Mouse (Mus musculus) midbrain, embryonic 14.5 days (tissue): ENCODE data around the gene Serpinb6a. TPM values are rescaled to one million over a fixed set of nuclear protein-coding genes. Genes with fewer than 3 reads are reported as not detected.
"Not testable (repeated sequence)": the region's sequence is repeated elsewhere in the genome, so short reads cannot be mapped to it uniquely, and the experiment has no call there.

Source experiments
- ATAC-seq: fragments of 200-750 bp; cut with Nextera tagmentation; 2 replicates; pipeline ENCODE4 v1.8.0; 2017; ENCODE audit warnings: moderate number of reproducible peaks, moderate library complexity; ENCODE audit not compliant: low FRiP score, low TSS enrichment
- DNase-seq: peaks from one replicate; pipeline ENCODE4 v3.0.0-alpha.2; 2015
- H3K27ac ChIP-seq: fragments of 300-500 bp; sonication (generic); replicated peaks from 2 replicates; pipeline ENCODE4 v1.5.1; 2014; ENCODE audit warnings: mild to moderate bottlenecking, low read depth, low read length, moderate library complexity
- H3K27me3 ChIP-seq: fragments of 300-500 bp; sonication (generic); 2 replicates; pipeline ENCODE4 v1.6.1; 2014; ENCODE audit warnings: low read length, control low read depth, mixed read lengths; ENCODE audit not compliant: control insufficient read depth, insufficient read depth
- H3K36me3 ChIP-seq: fragments of 300-500 bp; sonication (generic); 2 replicates; pipeline ENCODE4 v1.6.1; 2014; ENCODE audit warnings: low read length, control low read depth; ENCODE audit not compliant: control insufficient read depth, insufficient read depth
- H3K4me1 ChIP-seq: fragments of 300-500 bp; sonication (generic); 2 replicates; pipeline ENCODE4 v1.6.1; 2014; ENCODE audit warnings: mild to moderate bottlenecking, antibody characterized with exemption, low read length, control low read depth; ENCODE audit not compliant: control insufficient read depth, insufficient read depth
- H3K4me2 ChIP-seq: fragments of 300-500 bp; sonication (generic); 2 replicates; pipeline ENCODE4 v1.6.1; 2014; ENCODE audit warnings: mild to moderate bottlenecking, low read length, moderate library complexity
- H3K4me3 ChIP-seq: fragments of 300-500 bp; sonication (generic); replicated peaks from 2 replicates; pipeline ENCODE4 v1.5.1; 2014; ENCODE audit warnings: low read depth, low read length
- H3K9ac ChIP-seq: fragments of 300-500 bp; sonication (generic); replicated peaks from 2 replicates; pipeline ENCODE4 v1.6.1; 2014; ENCODE audit warnings: mild to moderate bottlenecking, low read length, moderate library complexity
- H3K9me3 ChIP-seq: fragments of 300-500 bp; sonication (generic); 2 replicates; pipeline ENCODE4 v1.6.1; 2016; ENCODE audit warnings: low read length, control low read depth, mixed read lengths; ENCODE audit not compliant: control insufficient read depth
- WGBS: fragments of 180-500 bp; shearing (Covaris S2); extraction: QIAGEN DNeasy Blood & Tissue Kit; methylation state at CpG from one replicate; pipeline ENCODE4 v1.1.7; 2014; 5-methylcytosine and 5-hydroxymethylcytosine counted together
- polyA plus RNA-seq: library from polyadenylated mRNA; unstranded; fragments of >200 nt; fragmentation: Nextera tagmentation; extraction: Ambion mirVana; gene quantifications from 2 replicates; pipeline ENCODE4 v1.2.1, GENCODE M21; 2014

The Serpinb6a gene
- polyA plus RNA-seq, 1 experiment from 2014 or later = 40.0 TPM

- not testable (repeated sequence) for DNase-seq, H3K4me1 ChIP-seq, H3K27ac ChIP-seq, H3K9ac ChIP-seq, ATAC-seq, H3K27me3 ChIP-seq, H3K36me3 ChIP-seq, H3K4me2 ChIP-seq, H3K9me3 ChIP-seq, H3K4me3 ChIP-seq
These were observed 65.0 kb downstream of the Serpinb6a start for GRCm38 (mm10) chr13:33937587-33937986.

GRCm38 (mm10) chr13:33937151-33937550 is 65.4 kb downstream of the Serpinb6a start:
- WGBS = 69% methylated on average over 5 of the region's 5 CpGs
- H3K36me3 ChIP-seq = no peaks in the 10 kb centered on the region
- H3K4me2 ChIP-seq = no peak overlapping the region
- ATAC-seq = no peak
- H3K4me3 ChIP-seq = no peak overlapping the region
- H3K27ac ChIP-seq = no peak overlapping the region
- H3K4me1 ChIP-seq = peaks cover 3% of the 10 kb centered on the region
- no peak overlapping the region for H3K9ac ChIP-seq
- peak; percentile 3 for DNase-seq
- no peaks in the 10 kb centered on the region for H3K9me3 ChIP-seq
- no peaks in the 10 kb centered on the region for H3K27me3 ChIP-seq

DNA sequence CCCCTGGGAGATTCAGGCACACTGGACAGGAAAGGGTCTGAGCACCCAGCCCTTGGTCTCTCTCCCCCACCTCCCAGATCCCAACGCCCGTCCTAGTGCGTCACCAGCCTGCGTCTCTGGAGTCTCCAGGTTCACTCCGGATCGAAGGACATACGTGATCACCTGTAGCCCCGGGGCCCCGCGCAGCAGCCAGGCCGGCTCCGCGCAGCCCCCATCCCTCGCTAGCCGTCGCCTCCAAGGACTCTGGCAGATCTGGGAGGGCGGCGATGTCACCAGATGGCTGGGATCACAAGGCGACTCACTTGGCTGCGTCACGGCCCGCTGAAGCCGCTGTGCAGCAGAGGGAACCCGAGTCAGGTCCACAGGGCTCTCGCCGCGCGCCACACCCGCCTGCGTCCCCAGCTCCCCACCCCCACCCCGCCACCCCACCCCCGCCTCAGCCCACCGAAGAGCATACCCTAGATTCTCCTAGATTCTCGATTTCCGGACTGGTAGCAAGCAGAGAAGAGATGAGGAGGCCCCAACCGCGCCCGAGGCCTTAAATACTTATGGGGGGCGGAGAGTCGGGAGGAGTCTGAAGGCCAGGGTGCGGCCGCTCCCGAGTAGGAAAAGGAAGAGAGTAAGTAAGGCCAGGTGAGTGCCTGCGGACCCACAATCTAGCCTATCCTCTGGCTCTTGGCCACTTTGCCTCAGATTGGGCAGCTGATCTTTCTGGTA is 67.0 kb downstream of the Serpinb6a start:
- under 1% methylated on average over 44 of the region's 44 CpGs for WGBS
- Histone ChIP-seq H3K4me2 (peak overlapping the region; percentile 90), H3K9ac (peak overlapping the region; percentile 71), H3K9me3 (no peaks in the 10 kb centered on the region), H3K36me3 (no peaks in the 10 kb centered on the region), H3K4me3 (peak overlapping the region; percentile 48), H3K4me1 (peaks cover 3% of the 10 kb centered on the region), H3K27ac (0 out of 2 replicates have a peak overlapping the region, but pooled peaks have one; percentile 8), H3K27me3 (no peaks in the 10 kb centered on the region)
- DNase-seq (peak; percentile 62), ATAC-seq (peak; percentile 83)

DNA sequence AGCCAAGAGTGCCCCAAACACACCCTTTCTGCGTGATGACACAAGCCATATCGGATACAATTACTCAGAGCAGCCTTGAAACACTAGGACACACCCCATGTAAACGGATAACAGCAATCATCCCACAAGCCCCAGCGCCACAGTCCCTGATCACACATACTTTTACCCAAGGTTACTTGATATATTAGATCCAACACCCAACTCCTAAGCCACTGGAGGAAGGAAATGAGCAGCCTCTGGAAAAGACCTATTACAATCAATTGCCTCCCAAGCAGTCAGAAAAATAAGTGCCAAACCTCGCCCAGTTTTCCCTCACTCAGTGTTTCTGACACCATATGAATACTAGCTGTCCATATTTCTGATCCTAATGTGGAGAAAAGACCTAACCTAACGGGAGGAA is 67.9 kb downstream of the Serpinb6a start:
- 82% methylated on average over 6 of the region's 6 CpGs for WGBS
- Histone ChIP-seq H3K9ac (no peak overlapping the region), H3K4me1 (peaks cover 3% of the 10 kb centered on the region), H3K9me3 (no peaks in the 10 kb centered on the region), H3K27me3 (no peaks in the 10 kb centered on the region), H3K4me3 (no peak overlapping the region), H3K27ac (no peak overlapping the region), H3K36me3 (peaks cover 3% of the 10 kb centered on the region; the same call in 1 of the 2 replicates), H3K4me2 (peak overlapping the region; percentile 90; the same call in 1 of the 2 replicates)
- ATAC-seq (no peak), DNase-seq (peak; percentile 0)

DNA sequence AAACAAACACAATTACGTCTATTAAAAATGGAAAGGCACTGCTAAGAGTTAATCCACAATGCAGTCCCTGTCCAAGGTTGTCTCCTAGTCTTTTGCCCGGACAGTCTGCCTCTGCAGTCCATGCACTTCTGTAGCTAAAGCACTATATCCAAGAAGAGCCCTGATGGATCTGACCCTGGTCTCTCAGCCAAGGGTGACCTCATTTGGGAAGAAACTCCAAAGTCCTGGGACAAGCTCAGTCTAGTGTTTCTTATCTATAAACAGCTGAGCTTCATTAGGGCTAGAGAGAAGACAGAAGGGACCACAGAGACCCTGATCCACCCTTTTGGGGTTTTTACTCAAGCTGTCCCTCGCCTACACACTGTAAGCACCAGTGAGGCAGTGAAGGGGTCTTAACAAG is 71.7 kb downstream of the Serpinb6a start:
- Histone ChIP-seq H3K4me1 (peaks cover under 1% of the 10 kb centered on the region), H3K27ac (no peak overlapping the region), H3K9me3 (no peaks in the 10 kb centered on the region), H3K4me2 (no peak overlapping the region), H3K9ac (no peak overlapping the region), H3K27me3 (no peaks in the 10 kb centered on the region), H3K4me3 (no peak overlapping the region), H3K36me3 (peaks cover 3% of the 10 kb centered on the region; the same call in 1 of the 2 replicates)
- 92% methylated on average over 3 of the region's 3 CpGs for WGBS
- ATAC-seq (no peak), DNase-seq (no peak)

DNA sequence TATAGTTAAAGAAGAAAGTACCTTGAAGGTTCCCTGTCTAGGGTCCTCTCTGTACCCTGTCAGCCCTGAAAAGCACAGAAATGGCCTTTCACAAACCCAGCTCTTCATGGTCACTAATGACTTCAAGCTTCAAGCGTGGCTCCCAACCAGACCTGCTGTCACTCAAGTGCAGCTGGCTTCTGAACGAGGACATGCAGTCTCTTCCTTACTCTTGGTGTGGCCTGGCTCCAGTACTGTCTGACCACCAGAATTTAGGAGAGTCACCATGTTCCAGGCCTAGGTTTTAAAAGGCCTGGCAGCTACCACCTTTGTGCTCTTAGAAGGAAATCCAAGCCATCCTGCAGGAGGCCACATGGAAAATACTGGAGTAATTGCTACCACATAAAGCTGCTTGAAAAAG is 72.3 kb downstream of the Serpinb6a start:
- peaks cover 3% of the 10 kb centered on the region; the same call in 1 of the 2 replicates for H3K36me3 ChIP-seq
- H3K4me3 ChIP-seq = no peak overlapping the region
- ATAC-seq (no peak), DNase-seq (no peak)
- no peaks in the 10 kb centered on the region for H3K27me3 ChIP-seq
- H3K9me3 ChIP-seq = no peaks in the 10 kb centered on the region
- H3K4me2 ChIP-seq = no peak overlapping the region
- no peak overlapping the region for H3K9ac ChIP-seq
- H3K4me1 ChIP-seq = no peaks in the 10 kb centered on the region
- 78% methylated on average over 2 of the region's 2 CpGs for WGBS
- no peak overlapping the region for H3K27ac ChIP-seq

- Histone ChIP-seq H3K4me1 (no peaks in the 10 kb centered on the region), H3K4me2 (no peak overlapping the region), H3K27me3 (no peaks in the 10 kb centered on the region), H3K36me3 (peaks cover 19% of the 10 kb centered on the region), H3K27ac (no peak overlapping the region), H3K9ac (no peak overlapping the region), H3K4me3 (no peak overlapping the region), H3K9me3 (no peaks in the 10 kb centered on the region)
- ATAC-seq = no peak
- DNase-seq = no peak
- WGBS = 95% methylated on average over 5 of the region's 5 CpGs
These were observed 80.9 kb downstream of the Serpinb6a start for GRCm38 (mm10) chr13:33921699-33922098.

- no peak for DNase-seq
- H3K27me3 ChIP-seq = no peaks in the 10 kb centered on the region
- H3K4me1 ChIP-seq = no peaks in the 10 kb centered on the region
- ATAC-seq = no peak
- WGBS = 87% methylated on average over 6 of the region's 6 CpGs
- no peak overlapping the region for H3K27ac ChIP-seq
- H3K9me3 ChIP-seq = no peaks in the 10 kb centered on the region
- H3K36me3 ChIP-seq = peaks cover 19% of the 10 kb centered on the region
- no peak overlapping the region for H3K4me3 ChIP-seq
- no peak overlapping the region for H3K9ac ChIP-seq
- no peak overlapping the region for H3K4me2 ChIP-seq
These were observed 81.6 kb downstream of the Serpinb6a start for GRCm38 (mm10) chr13:33921041-33921440.

GRCm38 (mm10) chr13:33906821-33907220 is 95.8 kb downstream of the Serpinb6a start:
- no peak for ATAC-seq
- Histone ChIP-seq H3K4me3 (no peak overlapping the region), H3K9ac (no peak overlapping the region), H3K4me2 (no peak overlapping the region), H3K36me3 (no peaks in the 10 kb centered on the region), H3K27ac (no peak overlapping the region), H3K9me3 (no peaks in the 10 kb centered on the region), H3K27me3 (no peaks in the 10 kb centered on the region), H3K4me1 (no peaks in the 10 kb centered on the region)
- 80% methylated on average over 3 of the region's 3 CpGs for WGBS
- DNase-seq = no peak
